Mouse (Mus musculus): ENCODE measurements around the gene Cryzl1. TPM values are rescaled to one million over a fixed set of nuclear protein-coding genes. Genes with fewer than 3 reads are reported as not detected.

Gene Cryzl1
- total and polyA plus RNA-seq, 3 experiments = 20.2 to 44.4 TPM; not detected in 1

GRCm38 (mm10) chr16:91657285-91657684 is 71.5 kb downstream of the Cryzl1 start:
- Histone ChIP-seq H3K4me3 (ENCODE audit: control insufficient read depth in 1 of 2, insufficient read depth in 1 of 2, low read depth in 2 of 2, low read length in 2 of 2) (no peak overlapping the region), H3K4me1 (ENCODE audit: control insufficient read depth in 1 of 2, insufficient read depth in 2 of 2, low read length in 2 of 2) (no peaks in the 10 kb centered on the region), H3K27me3 (ENCODE audit: control insufficient read depth in 1 of 2, insufficient read depth in 2 of 2, low read length in 2 of 2) (no peaks in the 10 kb centered on the region), H3K79me2 (ENCODE audit: control insufficient read depth, insufficient read depth, low read length, poor library complexity) (peaks cover 74% of the 10 kb centered on the region), H3K36me3 (ENCODE audit: control insufficient read depth in 1 of 2, insufficient read depth in 2 of 2, low read length in 2 of 2) (peaks cover 10 to 64% of the 10 kb centered on the region in 2 experiments), H3K27ac (ENCODE audit: control insufficient read depth, low read depth, low read length) (no peak overlapping the region), H3K9me3 (replicated peaks; ENCODE audit: insufficient read depth, low read length) (no peaks in the 10 kb centered on the region), H3K9ac (ENCODE audit: control insufficient read depth, low read depth, low read length, poor library complexity, severe bottlenecking) (no peak overlapping the region)
- DNase-seq (ENCODE audit: low read depth, low spot score) = no peak
- no peak for TF ChIP-seq ETS1 (IDR thresholded peaks at IDR 0.05; ENCODE audit: low read depth, low read length)
- no peak for TF ChIP-seq POLR2AphosphoS2 (IDR thresholded peaks at IDR 0.05; ENCODE audit: low read length)
- TF ChIP-seq SMC3 (IDR thresholded peaks at IDR 0.05; ENCODE audit: low read depth, low read length) = no peak
- TF ChIP-seq POLR2A (IDR thresholded peaks at IDR 0.05; ENCODE audit: control insufficient read depth in 1 of 2, insufficient read depth in 1 of 2, low read depth in 1 of 2, low read length in 2 of 2, poor library complexity in 1 of 2) = 0 out of 4 replicates have a peak, but pooled peaks of 1 of the 2 experiments have one; percentile 22
- no peak for TF ChIP-seq BHLHE40 (IDR thresholded peaks at IDR 0.05; ENCODE audit: borderline replicate concordance, low read depth, low read length)
- TF ChIP-seq NELFE (IDR thresholded peaks at IDR 0.05; ENCODE audit: low read depth, low read length) = no peak
- no peak for TF ChIP-seq MYC (IDR thresholded peaks at IDR 0.05; ENCODE audit: low read depth, low read length)
- no peak for TF ChIP-seq E2F4 (IDR thresholded peaks at IDR 0.05; ENCODE audit: borderline replicate concordance, low read depth, low read length)

DNA sequence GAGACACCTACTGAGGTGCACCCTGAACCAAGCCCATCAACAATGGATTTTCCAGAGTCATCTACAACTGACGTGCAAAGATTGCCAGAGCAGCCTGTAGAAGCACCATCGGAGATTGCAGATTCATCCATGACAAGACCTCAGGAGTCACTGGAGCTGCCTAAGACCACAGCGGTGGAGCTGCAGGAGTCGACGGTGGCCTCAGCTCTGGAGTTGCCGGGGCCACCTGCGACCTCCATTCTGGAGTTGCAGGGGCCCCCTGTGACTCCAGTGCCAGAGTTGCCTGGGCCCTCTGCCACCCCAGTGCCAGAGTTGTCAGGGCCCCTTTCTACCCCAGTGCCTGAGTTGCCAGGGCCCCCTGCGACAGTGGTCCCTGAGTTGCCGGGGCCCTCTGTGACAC is 73.5 kb downstream of the Cryzl1 start:
- Histone ChIP-seq H3K79me2 (ENCODE audit: control insufficient read depth, insufficient read depth, low read length, poor library complexity) (peaks cover 82% of the 10 kb centered on the region), H3K36me3 (ENCODE audit: control insufficient read depth in 1 of 2, insufficient read depth in 2 of 2, low read length in 2 of 2) (peaks cover 23 to 65% of the 10 kb centered on the region in 2 experiments), H3K27me3 (ENCODE audit: control insufficient read depth in 1 of 2, insufficient read depth in 2 of 2, low read length in 2 of 2) (no peaks in the 10 kb centered on the region), H3K4me1 (ENCODE audit: control insufficient read depth in 1 of 2, insufficient read depth in 2 of 2, low read length in 2 of 2) (peaks cover 0 to 2% of the 10 kb centered on the region in 2 experiments; a peak in 3 of 4 replicates), H3K4me3 (ENCODE audit: control insufficient read depth in 1 of 2, insufficient read depth in 1 of 2, low read depth in 2 of 2, low read length in 2 of 2) (no peak overlapping the region), H3K9ac (ENCODE audit: control insufficient read depth, low read depth, low read length, poor library complexity, severe bottlenecking) (no peak overlapping the region), H3K9me3 (replicated peaks; ENCODE audit: insufficient read depth, low read length) (no peaks in the 10 kb centered on the region), H3K27ac (ENCODE audit: control insufficient read depth, low read depth, low read length) (no peak overlapping the region)
- TF ChIP-seq CTCF (IDR thresholded peaks at IDR 0.05 in 2 of 3, conservative IDR thresholded peaks at IDR 0.05 in 1 of 3; ENCODE audit: control insufficient read depth in 1 of 3, insufficient read depth in 1 of 3, low read depth in 2 of 3, low read length in 3 of 3, poor library complexity in 1 of 3, severe bottlenecking in 1 of 3) (no peak), USF2 (IDR thresholded peaks at IDR 0.05; ENCODE audit: borderline replicate concordance in 1 of 2, insufficient read depth in 1 of 2, low read depth in 1 of 2, low read length in 2 of 2) (no peak), TAL1 (IDR thresholded peaks at IDR 0.05; ENCODE audit: low read length) (no peak), UBTF (IDR thresholded peaks at IDR 0.05; ENCODE audit: borderline replicate concordance, insufficient read depth, low read depth, low read length) (no peak), RAD21 (IDR thresholded peaks at IDR 0.05; ENCODE audit: low read depth, low read length) (no peak), SIN3A (IDR thresholded peaks at IDR 0.05; ENCODE audit: low read length) (no peak), BHLHE40 (IDR thresholded peaks at IDR 0.05; ENCODE audit: borderline replicate concordance, low read depth, low read length) (no peak), E2F4 (IDR thresholded peaks at IDR 0.05; ENCODE audit: borderline replicate concordance, low read depth, low read length) (no peak), ZKSCAN1 (IDR thresholded peaks at IDR 0.05; ENCODE audit: low read depth, low read length) (no peak), ELF1 (IDR thresholded peaks at IDR 0.05; ENCODE audit: low read depth, low read length) (no peak), POLR2AphosphoS2 (IDR thresholded peaks at IDR 0.05; ENCODE audit: low read length) (no peak), TBP (IDR thresholded peaks at IDR 0.05; ENCODE audit: low read depth, low read length) (no peak), GABPA (IDR thresholded peaks at IDR 0.05; ENCODE audit: low read depth, low read length) (no peak), EP300 (IDR thresholded peaks at IDR 0.05; ENCODE audit: low read depth in 1 of 2, low read length in 2 of 2) (no peak)
- no peak for DNase-seq (ENCODE audit: low read depth, low spot score)

Data from MEL (cell line).